Comparison of ENCODE assay signal across 17 mouse cellular contexts in genomic region chr10:29661752-29662151, GRCm38 (mm10).
"Had no signal": no experiment of that assay in that cellular context is flagged by ENCODE, and none has a peak within 500 bp of the region (broad histone marks: within the 10 kb centered on the region; RNA-seq: fewer than 3 reads in every experiment).

No protein-coding gene starts in this region.

- H3K4me2 ChIP-seq: kidney, embryonic 15.5 days; liver, embryonic 13.5 days; midbrain, embryonic 12.5 days; midbrain, embryonic 15.5 days; neural tube, embryonic 13.5 days; stomach, embryonic 15.5 days had no signal

- H3K4me1 ChIP-seq: kidney, embryonic 15.5 days; liver, embryonic 13.5 days; midbrain, embryonic 12.5 days; midbrain, embryonic 15.5 days; neural tube, embryonic 13.5 days; stomach, embryonic 15.5 days had no signal

- ATAC-seq: midbrain, embryonic 15.5 days had no signal

- DNase-seq: kidney, adult 8-10 months; kidney, postnatal 10 days; kidney, postnatal 36 days; layer of hippocampus, postnatal 36 days; liver, embryonic 13.5 days; lung, adult 2 months; lung, postnatal 14 days; right cerebral cortex, postnatal 25 days; spleen, adult 18-20 months; thymus, postnatal 25 days had no signal

- H3K27ac ChIP-seq: kidney, embryonic 15.5 days; left cerebral cortex, adult 2 months; liver, embryonic 13.5 days; macrophage; midbrain, embryonic 12.5 days; midbrain, embryonic 15.5 days; neural tube, embryonic 13.5 days; stomach, embryonic 15.5 days had no signal

- H3K4me3 ChIP-seq: kidney, embryonic 15.5 days; left cerebral cortex, adult 2 months; liver, embryonic 13.5 days; midbrain, embryonic 12.5 days; midbrain, embryonic 15.5 days; neural tube, embryonic 13.5 days; stomach, embryonic 15.5 days had no signal

- H3K27me3 ChIP-seq: kidney, embryonic 15.5 days; liver, embryonic 13.5 days; midbrain, embryonic 12.5 days; midbrain, embryonic 15.5 days; neural tube, embryonic 13.5 days; stomach, embryonic 15.5 days had no signal

- H3K36me3 ChIP-seq: kidney, embryonic 15.5 days; liver, embryonic 13.5 days; midbrain, embryonic 12.5 days; midbrain, embryonic 15.5 days; neural tube, embryonic 13.5 days; stomach, embryonic 15.5 days had no signal

- H3K9ac ChIP-seq: kidney, embryonic 15.5 days; liver, embryonic 13.5 days; midbrain, embryonic 12.5 days; midbrain, embryonic 15.5 days; neural tube, embryonic 13.5 days; stomach, embryonic 15.5 days had no signal

- H3K9me3 ChIP-seq: kidney, embryonic 15.5 days; liver, embryonic 13.5 days; midbrain, embryonic 12.5 days; midbrain, embryonic 15.5 days; neural tube, embryonic 13.5 days; stomach, embryonic 15.5 days had no signal
